Mouse (Mus musculus) E14TG2a.4 (cell line): ENCODE results near the gene Ywhaq.

ENCODE experiments used
- H3K27me3 ChIP-seq: 2 replicates; pipeline ENCODE4 v1.6.1; 2014; ENCODE audit warnings: low read length, control low read depth; ENCODE audit not compliant: insufficient read depth
- H3K36me3 ChIP-seq: 2 replicates; pipeline ENCODE4 v1.6.1; 2014; ENCODE audit warnings: low read length, control low read depth; ENCODE audit not compliant: insufficient read depth
- H3K4me1 ChIP-seq: replicated peaks from 2 replicates; pipeline ENCODE4 v1.6.1; 2014; ENCODE audit warnings: low read depth, low read length, control low read depth
- H3K4me3 ChIP-seq: replicated peaks from 2 replicates; pipeline ENCODE4 v1.5.1; 2014; ENCODE audit warnings: mild to moderate bottlenecking, low read length
- H3K9me3 ChIP-seq: 2 replicates; pipeline ENCODE4 v1.6.1; 2014; ENCODE audit warnings: low read length, control low read depth
- CTCF ChIP-seq: conservative IDR thresholded peaks from 2 replicates; pipeline ENCODE4 v1.5.1; 2014; ENCODE audit warnings: low read length
- NANOG ChIP-seq: IDR thresholded peaks from 2 replicates; pipeline ENCODE4 v1.6.1; 2014; ENCODE audit warnings: borderline replicate concordance, low read length, mixed read lengths
- POU5F1 ChIP-seq: IDR thresholded peaks from 2 replicates; pipeline ENCODE4 v1.6.1; 2014; ENCODE audit warnings: low read length, borderline replicate concordance

Gene Ywhaq

GRCm38 (mm10) chr12:21426065-21426940 lies 8.9 kb upstream of the Ywhaq start:
- H3K27me3 ChIP-seq: no peaks in the 10 kb centered on the region
- H3K4me1 ChIP-seq: peaks cover 81% of the 10 kb centered on the region
- H3K4me3 ChIP-seq: peak overlapping the region; percentile 43
- no peaks in the 10 kb centered on the region for H3K36me3 ChIP-seq
- no peak for TF ChIP-seq CTCF
- TF ChIP-seq NANOG: no peak
- TF ChIP-seq POU5F1: no peak
- no peaks in the 10 kb centered on the region for H3K9me3 ChIP-seq

- TF ChIP-seq CTCF (no peak), NANOG (no peak), POU5F1 (no peak)
- Histone ChIP-seq H3K9me3 (no peaks in the 10 kb centered on the region), H3K36me3 (no peaks in the 10 kb centered on the region), H3K27me3 (no peaks in the 10 kb centered on the region), H3K4me1 (peaks cover 82% of the 10 kb centered on the region), H3K4me3 (no peak overlapping the region)
Observed at GRCm38 (mm10) chr12:21424683-21425082, 7.2 kb upstream of the Ywhaq start.

- H3K36me3 ChIP-seq: peaks cover 29% of the 10 kb centered on the region
- H3K4me1 ChIP-seq: peaks cover 58% of the 10 kb centered on the region
- H3K27me3 ChIP-seq: no peaks in the 10 kb centered on the region
- no peaks in the 10 kb centered on the region for H3K9me3 ChIP-seq
- peak overlapping the region; percentile 77 for H3K4me3 ChIP-seq
- TF ChIP-seq NANOG (no peak), CTCF (no peak), POU5F1 (no peak)
Observed at GRCm38 (mm10) chr12:21418621-21419131, 1.2 kb upstream of the Ywhaq start.

GRCm38 (mm10) chr12:21418083-21418482 lies 646 bp upstream of the Ywhaq start:
- no peak for TF ChIP-seq NANOG
- no peak for TF ChIP-seq POU5F1
- TF ChIP-seq CTCF: no peak
- Histone ChIP-seq H3K36me3 (peaks cover 35% of the 10 kb centered on the region), H3K9me3 (no peaks in the 10 kb centered on the region)

DNA sequence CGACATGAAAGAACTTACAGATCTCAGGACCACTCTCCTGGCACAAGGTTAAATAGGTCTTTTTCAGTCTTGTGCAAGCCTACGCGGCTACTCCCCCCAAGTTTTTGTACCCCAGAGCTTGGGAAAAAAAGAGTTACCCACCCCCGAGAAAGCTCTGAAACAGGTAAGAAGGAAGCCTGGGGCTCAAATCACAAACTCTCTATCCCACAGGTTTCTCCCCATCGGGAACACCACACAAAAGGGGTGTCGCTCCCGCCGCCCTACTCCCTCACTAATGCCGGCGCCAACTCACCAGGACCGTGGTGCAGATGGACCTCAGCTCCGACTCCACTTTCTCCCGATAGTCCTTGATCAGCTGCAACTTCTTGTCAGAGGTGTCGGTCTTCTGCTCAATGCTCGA lies 931 bp downstream of the Ywhaq start:
- no peak for TF ChIP-seq NANOG
- no peak for TF ChIP-seq CTCF
- H3K4me3 ChIP-seq: peak overlapping the region; percentile 92
- peaks cover 69% of the 10 kb centered on the region for H3K4me1 ChIP-seq
- H3K9me3 ChIP-seq: no peaks in the 10 kb centered on the region
- H3K27me3 ChIP-seq: no peaks in the 10 kb centered on the region
- H3K36me3 ChIP-seq: peaks cover 51% of the 10 kb centered on the region

More at GRCm38 (mm10) chr12:21418083-21418482, 646 bp upstream of the Ywhaq start:
- Histone ChIP-seq H3K4me3 (peak overlapping the region; percentile 77), H3K27me3 (no peaks in the 10 kb centered on the region), H3K4me1 (peaks cover 61% of the 10 kb centered on the region)

- Histone ChIP-seq H3K27me3 (no peaks in the 10 kb centered on the region), H3K9me3 (no peaks in the 10 kb centered on the region), H3K36me3 (peaks cover 97% of the 10 kb centered on the region), H3K4me3 (no peak overlapping the region), H3K4me1 (peaks cover 92% of the 10 kb centered on the region)
- no peak for TF ChIP-seq NANOG
- no peak for TF ChIP-seq CTCF
- no peak for TF ChIP-seq POU5F1
Observed at GRCm38 (mm10) chr12:21410620-21411019, 6.8 kb downstream of the Ywhaq start.

- Histone ChIP-seq H3K27me3 (no peaks in the 10 kb centered on the region), H3K4me1 (peaks cover 91% of the 10 kb centered on the region), H3K4me3 (no peak overlapping the region)
Observed at GRCm38 (mm10) chr12:21409651-21410050, 7.8 kb downstream of the Ywhaq start.

DNA sequence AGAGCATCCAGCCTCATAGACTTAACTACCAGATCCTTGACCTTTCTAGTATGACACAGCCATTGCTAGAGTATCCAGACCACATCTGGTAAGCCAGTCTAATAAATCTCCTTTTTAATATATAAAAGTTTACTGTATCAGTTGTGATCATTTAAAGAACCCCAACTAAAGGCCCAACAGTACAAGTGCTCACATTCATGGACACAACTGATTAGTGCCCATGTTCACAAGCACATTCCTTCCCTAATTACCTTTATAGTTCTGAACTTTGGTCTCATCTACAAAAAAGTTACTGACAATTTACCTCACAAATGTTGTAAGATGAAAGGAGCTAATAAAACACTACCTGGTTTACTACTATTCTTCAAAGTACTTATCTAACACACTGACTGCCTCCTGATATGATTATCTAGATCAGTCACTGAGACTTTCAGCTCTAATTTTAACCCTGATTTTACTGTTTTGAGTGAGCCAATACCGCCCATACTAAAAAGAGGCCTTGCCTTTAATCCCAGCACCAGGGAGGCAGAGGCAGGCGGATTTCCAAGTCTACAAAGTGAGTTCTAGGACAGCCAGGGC lies 8.6 kb downstream of the Ywhaq start:
- Histone ChIP-seq H3K36me3 (peaks cover 97% of the 10 kb centered on the region), H3K4me3 (no peak overlapping the region), H3K4me1 (peaks cover 91% of the 10 kb centered on the region), H3K27me3 (no peaks in the 10 kb centered on the region), H3K9me3 (no peaks in the 10 kb centered on the region)
- TF ChIP-seq CTCF (no peak), POU5F1 (no peak), NANOG (no peak)

More at GRCm38 (mm10) chr12:21409651-21410050, 7.8 kb downstream of the Ywhaq start:
- Histone ChIP-seq H3K36me3 (peaks cover 97% of the 10 kb centered on the region), H3K9me3 (no peaks in the 10 kb centered on the region)
- no peak for TF ChIP-seq NANOG
- TF ChIP-seq CTCF: no peak
- TF ChIP-seq POU5F1: no peak
